Mouse (Mus musculus) left cerebral cortex, adult 9 months (tissue): ENCODE measurements at regions not wholly inside any gene's neighbourhood (a gene's known extent, or its start where the extent isn't known, plus 50 kb on each side); places are given as distances from the start of the nearest gene placed in this dataset.
"Not testable (repeated sequence)": the region's sequence is repeated elsewhere in the genome, so short reads cannot be mapped to it uniquely, and the experiment has no call there.

Source experiments
- DNase-seq, 2 experiments: peaks; one replicate each; pipeline ENCODE4 v3.0.0; 2022; ENCODE audit warnings: low spot score in 2 of 2

GRCm38 (mm10) chr11:41261254-41261653 lies 506.1 kb upstream of the Ccng1 start:
- no peak for DNase-seq

- DNase-seq: peak in 1 of 2 experiments; percentile 7
Measured at GRCm38 (mm10) chr11:41259915-41260619, 505.0 kb upstream of the Ccng1 start.

GRCm38 (mm10) chr11:41214501-41214900 lies 459.4 kb upstream of the Ccng1 start:
- DNase-seq: not testable (repeated sequence)

- DNase-seq: peak in 1 of 2 experiments; percentile 11
Measured at GRCm38 (mm10) chr11:41202228-41202627, 447.1 kb upstream of the Ccng1 start.

GRCm38 (mm10) chr11:41193981-41194380 lies 438.9 kb upstream of the Ccng1 start:
- DNase-seq: no peak

GRCm38 (mm10) chr11:41160492-41161175 lies 405.5 kb upstream of the Ccng1 start:
- DNase-seq: no peak

- no peak for DNase-seq
Measured at GRCm38 (mm10) chr11:41159927-41160326, 404.8 kb upstream of the Ccng1 start.

- peak in 1 of 2 experiments; percentile 2 for DNase-seq
Measured at GRCm38 (mm10) chr11:41158761-41159596, 403.9 kb upstream of the Ccng1 start.

GRCm38 (mm10) chr11:41157321-41157720 lies 402.2 kb upstream of the Ccng1 start:
- no peak for DNase-seq
